ENCODE assay signal across 22 mouse cellular contexts in genomic region chr3:41009315-41009714, GRCm38 (mm10). TPM values are rescaled to one million over a fixed set of nuclear protein-coding genes. Genes with fewer than 3 reads are reported as not detected.
DNase-seq lines count a peak whose midpoint lies in the region; ATAC-seq and TF ChIP-seq lines count a peak whose summit lies in the region.
"Had no signal": no experiment of that assay in that cellular context is flagged by ENCODE, and none has a peak within 500 bp of the region (broad histone marks: within the 10 kb centered on the region; RNA-seq: fewer than 3 reads in every experiment).

No protein-coding gene starts in this region.

- 77% methylated on average over 8 of the region's 8 CpGs for WGBS in liver, embryonic 12.5 days (ENCODE audit: insufficient replicate concordance)
- WGBS in liver, adult 2 months, result 39% methylated on average over 8 of the region's 8 CpGs
- WGBS in liver, embryonic 11.5 days, result 72% methylated on average over 8 of the region's 8 CpGs
- WGBS in liver, embryonic 16.5 days (ENCODE audit: insufficient replicate concordance), result 65% methylated on average over 8 of the region's 8 CpGs
- 69% methylated on average over 8 of the region's 8 CpGs for WGBS in liver, postnatal 0 days (ENCODE audit: insufficient replicate concordance)

- intact Hi-C loops in left cerebral cortex, postnatal 36 days (cut with DNase I), result no loop called here

- H3K4me2 ChIP-seq in liver, embryonic 12.5 days, result no peak overlapping the region
- no peak overlapping the region for H3K4me2 ChIP-seq in liver, embryonic 11.5 days
- H3K4me2 ChIP-seq in liver, embryonic 16.5 days (ENCODE audit: low read depth, low read length), result no peak overlapping the region
- H3K4me2 ChIP-seq in liver, postnatal 0 days (ENCODE audit: low read depth, low read length), result no peak overlapping the region

- DNase-seq in liver, result peak; percentile 5
- no peak for DNase-seq in liver, adult 2 months (ENCODE audit: extremely low read depth, low read depth, low spot score)
- no peak for DNase-seq in liver, embryonic 11.5 days (ENCODE audit: low spot score)
- peak; percentile 19 for DNase-seq in liver, postnatal 0 days
- DNase-seq in frontal cortex, postnatal 25 days (ENCODE audit: low spot score in 2 of 2), result no peak
- DNase-seq in left cerebral cortex, postnatal 36 days (ENCODE audit: low spot score in 2 of 2), result no peak
- DNase-seq: adrenal gland, adult 2 months; adrenal gland, adult 8-10 months; adrenal gland, postnatal 10 days; adrenal gland, postnatal 14 days; adrenal gland, postnatal 25 days; adrenal gland, postnatal 36 days; B cell, adult 2 months; cerebellum, adult 11 months; cerebellum, adult 11-12 months had no signal

- no peak for TF ChIP-seq POLR2A in liver, adult 2 months (IDR thresholded peaks at IDR 0.05; ENCODE audit: extremely low read depth, insufficient read depth, low read length)

- no peaks in the 10 kb centered on the region for H3K4me1 ChIP-seq in liver, embryonic 12.5 days
- peaks cover 5% of the 10 kb centered on the region; the same call in 1 of the 2 replicates for H3K4me1 ChIP-seq in liver, adult 2 months (ENCODE audit: control insufficient read depth, insufficient read depth, low read length)
- H3K4me1 ChIP-seq in liver, embryonic 11.5 days (replicated peaks; ENCODE audit: control insufficient read depth, insufficient read depth, low read length), result no peaks in the 10 kb centered on the region
- H3K4me1 ChIP-seq in liver, embryonic 16.5 days (ENCODE audit: control insufficient read depth, low read depth, low read length), result no peaks in the 10 kb centered on the region
- peaks cover 5% of the 10 kb centered on the region for H3K4me1 ChIP-seq in liver, postnatal 0 days (ENCODE audit: insufficient read depth)

- H3K4me3 ChIP-seq in liver, embryonic 12.5 days, result no peak overlapping the region
- no peak overlapping the region for H3K4me3 ChIP-seq in liver, adult 2 months (ENCODE audit: insufficient read depth, low read depth, low read length)
- H3K4me3 ChIP-seq in liver, embryonic 11.5 days (ENCODE audit: low read depth, low read length), result no peak overlapping the region
- no peak overlapping the region for H3K4me3 ChIP-seq in liver, embryonic 16.5 days (ENCODE audit: low read depth, low read length)
- no peak overlapping the region for H3K4me3 ChIP-seq in liver, postnatal 0 days (ENCODE audit: low read depth, low read length)

- no peak overlapping the region for H3K27ac ChIP-seq in liver, embryonic 12.5 days
- H3K27ac ChIP-seq in liver, adult 2 months (replicated peaks; ENCODE audit: insufficient read depth, low read depth, low read length), result 0 out of 2 replicates have a peak overlapping the region, but pooled peaks have one; percentile 16
- no peak overlapping the region for H3K27ac ChIP-seq in liver, embryonic 11.5 days (ENCODE audit: low read depth, low read length)
- no peak overlapping the region for H3K27ac ChIP-seq in liver, embryonic 16.5 days (ENCODE audit: low read length)
- peak overlapping the region; percentile 76 for H3K27ac ChIP-seq in liver, postnatal 0 days (ENCODE audit: low read depth)

- H3K36me3 ChIP-seq in liver, embryonic 12.5 days, result no peaks in the 10 kb centered on the region
- peaks cover 3% of the 10 kb centered on the region for H3K36me3 ChIP-seq in liver, adult 2 months (ENCODE audit: control insufficient read depth, insufficient read depth, low read length)
- no peaks in the 10 kb centered on the region for H3K36me3 ChIP-seq in liver, embryonic 11.5 days (ENCODE audit: control insufficient read depth, insufficient read depth, low read length)
- H3K36me3 ChIP-seq in liver, embryonic 16.5 days (ENCODE audit: control insufficient read depth, insufficient read depth), result no peaks in the 10 kb centered on the region
- no peaks in the 10 kb centered on the region for H3K36me3 ChIP-seq in liver, postnatal 0 days (replicated peaks; ENCODE audit: insufficient read depth, low read length)

- no peak overlapping the region for H3K9ac ChIP-seq in liver, embryonic 12.5 days
- no peak overlapping the region for H3K9ac ChIP-seq in liver, adult 2 months (ENCODE audit: low read depth, low read length)
- H3K9ac ChIP-seq in liver, embryonic 11.5 days (ENCODE audit: low read depth, low read length), result no peak overlapping the region
- H3K9ac ChIP-seq in liver, embryonic 16.5 days (ENCODE audit: low read depth, low read length), result no peak overlapping the region
- no peak overlapping the region for H3K9ac ChIP-seq in liver, postnatal 0 days (replicated peaks)

- TF ChIP-seq EP300 in liver, postnatal 0 days (IDR thresholded peaks at IDR 0.05; ENCODE audit: low read depth), result 0 out of 2 replicates have a peak, but pooled peaks have one; percentile 16

- no peaks in the 10 kb centered on the region for H3K27me3 ChIP-seq in liver, embryonic 12.5 days (replicated peaks)
- H3K27me3 ChIP-seq in liver, adult 2 months (ENCODE audit: control insufficient read depth, insufficient read depth, low read length), result no peaks in the 10 kb centered on the region
- no peaks in the 10 kb centered on the region for H3K27me3 ChIP-seq in liver, embryonic 11.5 days (replicated peaks; ENCODE audit: control insufficient read depth, insufficient read depth, low read length)
- no peaks in the 10 kb centered on the region for H3K27me3 ChIP-seq in liver, embryonic 16.5 days (ENCODE audit: control insufficient read depth, insufficient read depth, low read depth, low read length)
- no peaks in the 10 kb centered on the region for H3K27me3 ChIP-seq in liver, postnatal 0 days (ENCODE audit: insufficient read depth, low read length)
- H3K27me3 ChIP-seq: CH12.LX, Patski had no signal

- no peaks in the 10 kb centered on the region for H3K9me3 ChIP-seq in liver, embryonic 12.5 days (replicated peaks)
- no peaks in the 10 kb centered on the region for H3K9me3 ChIP-seq in liver, embryonic 11.5 days (ENCODE audit: control insufficient read depth, low read length)
- H3K9me3 ChIP-seq in liver, embryonic 16.5 days (replicated peaks; ENCODE audit: control insufficient read depth, low read length), result no peaks in the 10 kb centered on the region
- H3K9me3 ChIP-seq in liver, postnatal 0 days (ENCODE audit: low read length), result no peaks in the 10 kb centered on the region
- H3K9me3 ChIP-seq: G1E had no signal

- H3K79me2 ChIP-seq in liver, adult 2 months (ENCODE audit: control insufficient read depth, insufficient read depth, low read length), result no peaks in the 10 kb centered on the region; the same call in 1 of the 2 replicates

- TF ChIP-seq CTCF in liver, adult 2 months (IDR thresholded peaks at IDR 0.05; ENCODE audit: low read depth, low read length), result no peak
- no peak for TF ChIP-seq CTCF in liver, postnatal 0 days (IDR thresholded peaks at IDR 0.05; ENCODE audit: low read depth)

- no peak for ATAC-seq in liver, embryonic 12.5 days
- no peak for ATAC-seq in liver, embryonic 11.5 days (replicated peaks; ENCODE audit: low FRiP score)
- ATAC-seq in liver, embryonic 16.5 days (ENCODE audit: low read depth), result peak; percentile 63
- ATAC-seq in liver, postnatal 0 days, result peak; percentile 89
- ATAC-seq: activated CD4-positive, CD25-positive, alpha-beta regulatory T cell, adult 4 months; CD4-positive, CD25-positive, alpha-beta regulatory T cell, adult 4 months; Patski had no signal

RNA-seq across cellular contexts. Expression of gene Larp1b, which starts 59.7 kb away (rescaled TPM):
- polyA plus RNA-seq in liver, embryonic 12.5 days (2016; fragmentation: Nextera tagmentation; extraction: Ambion mirVana), result 10.2 and 10.7 TPM in 2 replicates
- 72.3 and 81.2 TPM in 2 replicates for total RNA-seq in liver, adult 2 months (2014; rRNA removed)
- 20.3 and 24.3 TPM in 2 replicates for polyA plus RNA-seq in liver, adult 2 months (2012; rRNA removed)
- 9.9 and 10.2 TPM in 2 replicates for polyA plus RNA-seq in liver, embryonic 11.5 days (2014; fragmentation: Nextera tagmentation; extraction: Ambion mirVana)
- polyA plus RNA-seq in liver, embryonic 16.5 days (2015; fragmentation: Nextera tagmentation; extraction: Ambion mirVana), result 7.1 and 7.4 TPM in 2 replicates
- polyA plus RNA-seq in liver, postnatal 0 days (2015; fragmentation: Nextera tagmentation; extraction: Ambion mirVana), result 22.3 and 27.9 TPM in 2 replicates
- 10 to 100 TPM; 20.5 to 26.5 TPM for total RNA-seq in left cerebral cortex, postnatal 36 days (2021)

Comparison
In these comparisons a context has a peak if more than half of its experiments do, and no peak if none do; other contexts are left out.
1. DNase-seq: peak in liver (single experiment) and liver, postnatal 0 days (single experiment); none in liver, adult 2 months (single experiment), liver, embryonic 11.5 days (single experiment), frontal cortex, postnatal 25 days (0 of 2) and left cerebral cortex, postnatal 36 days (0 of 2).
2. ATAC-seq: peak in liver, embryonic 16.5 days (single experiment) and liver, postnatal 0 days (single experiment); none in liver, embryonic 12.5 days (single experiment) and liver, embryonic 11.5 days (single experiment).
3. H3K27ac ChIP-seq: peak in liver, adult 2 months (single experiment) and liver, postnatal 0 days (single experiment); none in liver, embryonic 12.5 days (single experiment), liver, embryonic 11.5 days (single experiment) and liver, embryonic 16.5 days (single experiment).